ENCODE assay signal across 22 mouse cellular contexts in the genomic region with DNA sequence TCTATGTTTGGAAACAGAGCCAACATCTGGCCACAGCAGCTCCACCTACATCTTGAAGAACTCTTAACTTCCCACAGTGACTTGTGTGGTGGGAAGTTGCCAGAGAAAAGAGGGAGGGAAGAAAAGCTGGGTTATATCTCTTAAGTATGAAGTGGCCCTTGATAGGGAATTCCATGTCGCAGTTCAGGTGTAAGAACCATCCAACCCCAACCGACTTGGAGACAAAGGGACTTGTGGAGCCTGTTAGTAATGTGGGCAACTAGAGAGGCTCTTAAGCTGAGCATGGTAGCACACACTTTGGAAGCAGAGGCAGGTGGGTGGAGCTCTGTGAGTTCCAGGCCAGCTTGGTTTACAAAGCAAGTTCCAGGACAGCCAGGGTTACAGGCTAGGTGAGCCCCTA. TPM values are rescaled to one million over a fixed set of nuclear protein-coding genes. Genes with fewer than 3 reads are reported as not detected.
DNase-seq lines count a peak whose midpoint lies in the region; ATAC-seq and TF ChIP-seq lines count a peak whose summit lies in the region.
"Had no signal": no experiment of that assay in that cellular context is flagged by ENCODE, and none has a peak within 500 bp of the region (broad histone marks: within the 10 kb centered on the region; RNA-seq: fewer than 3 reads in every experiment).

No protein-coding gene starts in this region.

- peaks cover 16% of the 10 kb centered on the region for H3K4me1 ChIP-seq in midbrain, embryonic 15.5 days
- H3K4me1 ChIP-seq in midbrain, embryonic 11.5 days (ENCODE audit: control insufficient read depth, insufficient read depth, low read length), result peaks cover 13% of the 10 kb centered on the region
- peaks cover 8% of the 10 kb centered on the region for H3K4me1 ChIP-seq in lung, embryonic 14.5 days (ENCODE audit: insufficient read depth)
- peaks cover 22% of the 10 kb centered on the region for H3K4me1 ChIP-seq in olfactory bulb, adult 2 months (ENCODE audit: control insufficient read depth, insufficient read depth, low read length)

- no peak for TF ChIP-seq POLR2A in olfactory bulb, adult 2 months (IDR thresholded peaks at IDR 0.05; ENCODE audit: insufficient read depth, low read depth, low read length)

- H3K4me3 ChIP-seq in midbrain, embryonic 15.5 days, result no peak overlapping the region
- no peak overlapping the region for H3K4me3 ChIP-seq in midbrain, embryonic 11.5 days (ENCODE audit: low read depth, low read length)
- H3K4me3 ChIP-seq in lung, embryonic 14.5 days (ENCODE audit: low read depth, low read length), result no peak overlapping the region
- H3K4me3 ChIP-seq in olfactory bulb, adult 2 months (ENCODE audit: insufficient read depth, low read depth, low read length), result no peak overlapping the region
- H3K4me3 ChIP-seq: liver, embryonic 12.5 days had no signal

- H3K9me3 ChIP-seq in midbrain, embryonic 15.5 days, result no peaks in the 10 kb centered on the region
- no peaks in the 10 kb centered on the region for H3K9me3 ChIP-seq in midbrain, embryonic 11.5 days (ENCODE audit: control insufficient read depth, low read length)
- H3K9me3 ChIP-seq in lung, embryonic 14.5 days (ENCODE audit: low read depth, low read length), result no peaks in the 10 kb centered on the region
- H3K9me3 ChIP-seq: embryonic facial prominence, embryonic 12.5 days; heart, embryonic 13.5 days; hindbrain, embryonic 15.5 days; liver, embryonic 12.5 days had no signal

- no peak overlapping the region for H3K9ac ChIP-seq in midbrain, embryonic 15.5 days
- H3K9ac ChIP-seq in midbrain, embryonic 11.5 days (ENCODE audit: low read length), result no peak overlapping the region
- H3K9ac ChIP-seq in lung, embryonic 14.5 days, result no peak overlapping the region
- H3K9ac ChIP-seq: embryonic facial prominence, embryonic 12.5 days; hindbrain, embryonic 15.5 days; liver, embryonic 12.5 days; liver, postnatal 0 days had no signal

- no peaks in the 10 kb centered on the region for H3K36me3 ChIP-seq in midbrain, embryonic 15.5 days (replicated peaks)
- H3K36me3 ChIP-seq in midbrain, embryonic 11.5 days (ENCODE audit: control insufficient read depth, insufficient read depth, low read length), result no peaks in the 10 kb centered on the region
- no peaks in the 10 kb centered on the region for H3K36me3 ChIP-seq in lung, embryonic 14.5 days (ENCODE audit: insufficient read depth)
- H3K36me3 ChIP-seq: embryonic facial prominence, embryonic 12.5 days; heart, embryonic 13.5 days; hindbrain, embryonic 15.5 days; liver, embryonic 12.5 days had no signal

- 81% methylated on average over 2 of the region's 2 CpGs for WGBS in midbrain, embryonic 15.5 days
- WGBS in midbrain, embryonic 11.5 days, result 79% methylated on average over 2 of the region's 2 CpGs
- 53% methylated on average over 2 of the region's 2 CpGs for WGBS in lung, embryonic 14.5 days
- 77% methylated on average over 2 of the region's 2 CpGs for WGBS in olfactory bulb, adult 2 months

- no peak overlapping the region for H3K27ac ChIP-seq in midbrain, embryonic 15.5 days
- H3K27ac ChIP-seq in midbrain, embryonic 11.5 days (ENCODE audit: low read depth, low read length), result no peak overlapping the region
- no peak overlapping the region for H3K27ac ChIP-seq in lung, embryonic 14.5 days (ENCODE audit: low read depth)
- H3K27ac ChIP-seq in olfactory bulb, adult 2 months (ENCODE audit: insufficient read depth, low read depth, low read length), result peak overlapping the region; percentile 93
- H3K27ac ChIP-seq: embryonic facial prominence, embryonic 12.5 days; heart, embryonic 13.5 days; hindbrain, embryonic 15.5 days; liver, embryonic 12.5 days had no signal

- H3K4me2 ChIP-seq in midbrain, embryonic 15.5 days, result no peak overlapping the region
- no peak overlapping the region for H3K4me2 ChIP-seq in midbrain, embryonic 11.5 days
- H3K4me2 ChIP-seq in lung, embryonic 14.5 days, result no peak overlapping the region

- DNase-seq in midbrain, embryonic 11.5 days (ENCODE audit: low spot score, missing footprints), result no peak
- DNase-seq in lung, embryonic 14.5 days, result peak; percentile 34
- DNase-seq in lung, postnatal 10 days, result peak; percentile 49
- no peak for DNase-seq in adrenal gland, postnatal 10 days
- DNase-seq in adrenal gland, adult 8-10 months, result no peak
- DNase-seq: cerebellum, adult 9-10 months; gastrocnemius, postnatal 36 days; heart, postnatal 10 days; kidney, adult 11 months; kidney, postnatal 14 days; layer of hippocampus, adult 9-11 months; left cerebral cortex, postnatal 4 days; liver, postnatal 0 days; right cerebral cortex, adult 18-20 months; spleen, adult 18-20 months; thymus, adult 2 months had no signal

- 0 out of 2 replicates have a peak, but pooled peaks have one; percentile 1 for ATAC-seq in midbrain, embryonic 15.5 days (replicated peaks)
- no peak for ATAC-seq in midbrain, embryonic 11.5 days (ENCODE audit: low FRiP score)
- peak; percentile 7; the same call in 1 of the 2 replicates for ATAC-seq in lung, embryonic 14.5 days (ENCODE audit: insufficient read depth)
- ATAC-seq: liver, postnatal 0 days had no signal

- 0 out of 2 replicates have a peak, but pooled peaks cover 15% of the 10 kb centered on the region for H3K27me3 ChIP-seq in midbrain, embryonic 15.5 days (replicated peaks)
- H3K27me3 ChIP-seq in midbrain, embryonic 11.5 days (ENCODE audit: control insufficient read depth, insufficient read depth, low read length), result peaks cover 22% of the 10 kb centered on the region
- peaks cover 23% of the 10 kb centered on the region for H3K27me3 ChIP-seq in lung, embryonic 14.5 days (ENCODE audit: insufficient read depth, low read length)

- no peak for TF ChIP-seq CTCF in lung, embryonic 14.5 days (IDR thresholded peaks at IDR 0.05; ENCODE audit: low read depth)
- no peak for TF ChIP-seq CTCF in olfactory bulb, adult 2 months (IDR thresholded peaks at IDR 0.05; ENCODE audit: insufficient read depth, low read depth, low read length)

RNA-seq across cellular contexts. Expression of a gene that starts 0.9 kb away (rescaled TPM):
- polyA plus RNA-seq in midbrain, embryonic 15.5 days (2015; fragmentation: Nextera tagmentation; extraction: Ambion mirVana), result 0.70 and 1.1 TPM in 2 replicates
- polyA plus RNA-seq in midbrain, embryonic 11.5 days (2014; fragmentation: Nextera tagmentation; extraction: Ambion mirVana), result 0.25 and 0.51 TPM in 2 replicates
- 2.1 and 3.0 TPM in 2 replicates for polyA plus RNA-seq in lung, embryonic 14.5 days (2014; fragmentation: Nextera tagmentation; extraction: Ambion mirVana)
- polyA plus RNA-seq in olfactory bulb, adult 2 months (2012; ENCODE audit: insufficient read depth, insufficient read length, low replicate concordance, missing spikeins), result not detected in 2 replicates
- 10 to 100 TPM; 11.3 to 19.1 TPM for total RNA-seq in adrenal gland, postnatal 10 days (2021)
- 1 to 10 TPM; 1.8 to 7.9 (median 4.5) TPM for total RNA-seq in adrenal gland, adult 8-10 months (2022)

RNA-seq across cellular contexts. Expression of a gene that starts 26.1 kb away (rescaled TPM):
- polyA plus RNA-seq in midbrain, embryonic 15.5 days (2015; fragmentation: Nextera tagmentation; extraction: Ambion mirVana), result 19.9 and 20.4 TPM in 2 replicates
- polyA plus RNA-seq in midbrain, embryonic 11.5 days (2014; fragmentation: Nextera tagmentation; extraction: Ambion mirVana), result 5.7 and 5.8 TPM in 2 replicates
- 7.6 and 8.1 TPM in 2 replicates for polyA plus RNA-seq in lung, embryonic 14.5 days (2014; fragmentation: Nextera tagmentation; extraction: Ambion mirVana)
- polyA plus RNA-seq in olfactory bulb, adult 2 months (2012; ENCODE audit: insufficient read depth, insufficient read length, low replicate concordance, missing spikeins), result not detected in 2 replicates
- 10 to 100 TPM; 10.5 to 11.1 TPM for total RNA-seq in adrenal gland, postnatal 10 days (2021)
- 10 to 100 TPM; 12.8 to 16.4 (median 14.8) TPM for total RNA-seq in adrenal gland, adult 8-10 months (2022)

RNA-seq across cellular contexts. Expression of a gene that starts 36.1 kb away (rescaled TPM):
- 2.1 and 3.4 TPM in 2 replicates for polyA plus RNA-seq in midbrain, embryonic 15.5 days (2015; fragmentation: Nextera tagmentation; extraction: Ambion mirVana)
- polyA plus RNA-seq in midbrain, embryonic 11.5 days (2014; fragmentation: Nextera tagmentation; extraction: Ambion mirVana), result 0.77 and 1.0 TPM in 2 replicates
- 2.8 and 3.3 TPM in 2 replicates for polyA plus RNA-seq in lung, embryonic 14.5 days (2014; fragmentation: Nextera tagmentation; extraction: Ambion mirVana)
- not detected in 2 replicates for polyA plus RNA-seq in olfactory bulb, adult 2 months (2012; ENCODE audit: insufficient read depth, insufficient read length, low replicate concordance, missing spikeins)
- total RNA-seq in adrenal gland, postnatal 10 days (2021), result 1 to 10 TPM; 1.4 to 1.9 TPM
- 1 to 10 TPM; 2.1 to 4.1 (median 3.3) TPM for total RNA-seq in adrenal gland, adult 8-10 months (2022)
- total RNA-seq: left cerebral cortex, postnatal 4 days had no signal

Comparison
In these comparisons a context has a peak if more than half of its experiments do, and no peak if none do; other contexts are left out.
1. DNase-seq: peak in lung, embryonic 14.5 days (single experiment) and lung, postnatal 10 days (single experiment); none in midbrain, embryonic 11.5 days (single experiment), adrenal gland, postnatal 10 days (single experiment) and adrenal gland, adult 8-10 months (single experiment).